Comparison of ENCODE assay signal across 8 mouse cellular contexts in genomic region chr12:69296511-69297410, GRCm38 (mm10). TPM values are rescaled to one million over a fixed set of nuclear protein-coding genes. Genes with fewer than 3 reads are reported as not detected.
A peak's percentile ranks its signal among the peaks of the same experiment; 100 is the strongest.
DNase-seq lines count a peak whose midpoint lies in the region; ATAC-seq lines count a peak whose summit lies in the region.

Gene Klhdc2 (plus strand): TSS chr12:69296681.

- H3K4me2 ChIP-seq in heart, embryonic 14.5 days (ENCODE audit: low read length) = peak within 1 kb of the TSS; percentile 75
- H3K4me2 ChIP-seq in liver, embryonic 13.5 days = peak within 1 kb of the TSS; percentile 82
- H3K4me2 ChIP-seq in stomach, embryonic 16.5 days (ENCODE audit: low read depth, low read length) = peak within 1 kb of the TSS; percentile 81

- peak within 1 kb of the TSS; percentile 99 for H3K9ac ChIP-seq in heart, embryonic 14.5 days (ENCODE audit: low read length)
- peak within 1 kb of the TSS; percentile 97 for H3K9ac ChIP-seq in liver, embryonic 13.5 days
- H3K9ac ChIP-seq in stomach, embryonic 16.5 days (ENCODE audit: low read length) = peak within 1 kb of the TSS; percentile 92

- peak; percentile 76 for DNase-seq in CD4-positive, CD25-positive, alpha-beta regulatory T cell, adult 2 months (ENCODE audit: low read depth, low spot score)
- peak; percentile 64 for DNase-seq in fibroblast of lung, adult 2 months (ENCODE audit: low read depth)
- peak; percentile 93 for DNase-seq in kidney, postnatal 14 days
- DNase-seq in liver, embryonic 13.5 days = peak; percentile 73
- peak; percentile 90 for DNase-seq in neural tube, embryonic 10.5 days (ENCODE audit: extremely low spot score, low spot score)

- H3K4me3 ChIP-seq in brown adipose tissue, adult 24 weeks (ENCODE audit: insufficient read depth, low read depth, low read length) = peak within 1 kb of the TSS; percentile 96
- H3K4me3 ChIP-seq in heart, embryonic 14.5 days (ENCODE audit: control insufficient read depth in 1 of 2, insufficient read depth in 1 of 2, low read depth in 1 of 2, low read length in 2 of 2) = peak within 1 kb of the TSS; percentile 82 to 97
- H3K4me3 ChIP-seq in liver, embryonic 13.5 days (replicated peaks) = peak within 1 kb of the TSS; percentile 90
- peak within 1 kb of the TSS; percentile 82 for H3K4me3 ChIP-seq in stomach, embryonic 16.5 days (replicated peaks; ENCODE audit: low read length)

- peak; percentile 92 for ATAC-seq in heart, embryonic 14.5 days (ENCODE audit: insufficient number of reproducible peaks, insufficient read depth, low FRiP score, low read depth)
- peak; percentile 71 for ATAC-seq in liver, embryonic 13.5 days (ENCODE audit: low read depth)
- peak; percentile 95 for ATAC-seq in stomach, embryonic 16.5 days (ENCODE audit: insufficient read depth, low FRiP score)

- WGBS in heart, embryonic 14.5 days = under 1% methylated on average over 87 of the region's 98 CpGs
- under 1% methylated on average over 96 of the region's 98 CpGs for WGBS in liver, embryonic 13.5 days (ENCODE audit: insufficient replicate concordance)
- under 1% methylated on average over 89 of the region's 98 CpGs for WGBS in stomach, embryonic 16.5 days

- peaks cover 18% of the 10 kb centered on the region for H3K36me3 ChIP-seq in heart, embryonic 14.5 days (ENCODE audit: control insufficient read depth, insufficient read depth, low read length)
- H3K36me3 ChIP-seq in liver, embryonic 13.5 days = peaks cover 26% of the 10 kb centered on the region
- no peaks in the 10 kb centered on the region for H3K36me3 ChIP-seq in stomach, embryonic 16.5 days (ENCODE audit: control insufficient read depth, insufficient read depth, low read length)

- H3K27ac ChIP-seq in brown adipose tissue, adult 24 weeks (replicated peaks; ENCODE audit: low read depth, low read length) = peak within 1 kb of the TSS; percentile 74
- H3K27ac ChIP-seq in heart, embryonic 14.5 days (replicated peaks in 1 of 2; ENCODE audit: control insufficient read depth in 1 of 2, insufficient read depth in 1 of 2, low read depth in 2 of 2, low read length in 2 of 2) = peak within 1 kb of the TSS; percentile 87 to 97
- peak within 1 kb of the TSS; percentile 96 for H3K27ac ChIP-seq in liver, embryonic 13.5 days
- peak within 1 kb of the TSS; percentile 94 for H3K27ac ChIP-seq in stomach, embryonic 16.5 days (ENCODE audit: low read length)

- no peaks in the 10 kb centered on the region for H3K9me3 ChIP-seq in heart, embryonic 14.5 days (ENCODE audit: control insufficient read depth, low read length)
- H3K9me3 ChIP-seq in liver, embryonic 13.5 days (replicated peaks) = no peaks in the 10 kb centered on the region
- H3K9me3 ChIP-seq in stomach, embryonic 16.5 days (replicated peaks; ENCODE audit: control insufficient read depth, low read length) = no peaks in the 10 kb centered on the region

- peaks cover 14% of the 10 kb centered on the region for H3K4me1 ChIP-seq in brown adipose tissue, adult 24 weeks (ENCODE audit: control insufficient read depth, insufficient read depth, insufficient read length, low read length)
- peaks cover 10 to 24% of the 10 kb centered on the region in 2 experiments for H3K4me1 ChIP-seq in heart, embryonic 14.5 days (ENCODE audit: control insufficient read depth in 2 of 2, insufficient read depth in 2 of 2, low read length in 2 of 2)
- H3K4me1 ChIP-seq in liver, embryonic 13.5 days (replicated peaks) = peaks cover 74% of the 10 kb centered on the region
- H3K4me1 ChIP-seq in stomach, embryonic 16.5 days (ENCODE audit: control insufficient read depth, insufficient read depth, low read length) = peaks cover 21% of the 10 kb centered on the region

- no peaks in the 10 kb centered on the region for H3K27me3 ChIP-seq in heart, embryonic 14.5 days (ENCODE audit: control insufficient read depth, insufficient read depth, low read length)
- no peaks in the 10 kb centered on the region for H3K27me3 ChIP-seq in liver, embryonic 13.5 days
- no peaks in the 10 kb centered on the region for H3K27me3 ChIP-seq in stomach, embryonic 16.5 days (ENCODE audit: control insufficient read depth, insufficient read depth, low read length)

RNA-seq across cellular contexts. Expression of gene Klhdc2, which starts in this region (rescaled TPM):
- polyA plus RNA-seq in brown adipose tissue, adult 24 weeks (2012; ENCODE audit: insufficient read depth, insufficient read length, missing spikeins) = 49.7 and 53.3 TPM in 2 replicates
- 137 and 144 TPM in 2 replicates for polyA plus RNA-seq in heart, embryonic 14.5 days (2014; fragmentation: Nextera tagmentation; extraction: Ambion mirVana)
- 102 and 104 TPM in 2 replicates for polyA plus RNA-seq in liver, embryonic 13.5 days (2015; fragmentation: Nextera tagmentation; extraction: Ambion mirVana)
- 74.8 and 87.2 TPM in 2 replicates for polyA plus RNA-seq in stomach, embryonic 16.5 days (2015; fragmentation: Nextera tagmentation; extraction: Ambion mirVana)

Comparison
In these comparisons a context has a peak if more than half of its experiments do, and no peak if none do; other contexts are left out.
1. Peak in every context shown above with its lines: DNase-seq, ATAC-seq, H3K4me3 ChIP-seq and H3K27ac ChIP-seq.